Mouse (Mus musculus): Measurements from ENCODE around the gene Tarbp1. TPM values are rescaled to one million over a fixed set of nuclear protein-coding genes. Genes with fewer than 3 reads are reported as not detected.

The Tarbp1 gene
- polyA plus RNA-seq, 1 experiment = 3.9 TPM

DNA sequence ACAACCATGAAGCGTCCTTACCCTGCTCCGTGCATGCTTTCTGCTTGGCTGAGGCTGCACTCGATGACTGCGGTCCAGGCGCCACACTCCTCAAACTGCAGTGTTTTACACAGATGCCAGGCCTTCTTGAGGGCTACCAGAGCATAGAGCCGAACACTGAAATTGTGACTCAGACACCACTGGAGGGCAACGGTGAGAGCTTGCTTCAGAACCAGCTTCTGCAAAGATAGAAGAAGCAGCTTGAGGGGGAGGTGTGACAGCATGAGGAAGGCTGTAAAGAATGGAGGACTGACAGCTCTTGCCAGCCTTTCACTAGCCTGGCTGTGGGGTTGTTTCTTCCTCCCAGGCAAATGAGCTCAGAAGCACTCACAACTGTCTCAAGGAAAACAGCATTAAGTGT lies 41.0 kb downstream of the Tarbp1 start:
- DNase-seq (ENCODE audit: low read depth in 1 of 2, low spot score in 2 of 2) = no peak
- no peak for TF ChIP-seq POLR2A (IDR thresholded peaks at IDR 0.05; ENCODE audit: low read depth, low read length)
- TF ChIP-seq CTCF (IDR thresholded peaks at IDR 0.05; ENCODE audit: extremely low read depth, insufficient read depth, insufficient read length, insufficient replicate concordance) = no peak
- Histone ChIP-seq H3K27me3 (ENCODE audit: control insufficient read depth, insufficient read depth, low read length) (no peaks in the 10 kb centered on the region), H3K36me3 (ENCODE audit: control insufficient read depth, insufficient read depth, low read length) (peaks cover 13% of the 10 kb centered on the region), H3K27ac (ENCODE audit: insufficient read depth, low read length) (no peak overlapping the region), H3K4me3 (ENCODE audit: extremely low read depth, insufficient read depth, insufficient read length) (no peak overlapping the region), H3K4me1 (ENCODE audit: control insufficient read depth, insufficient read depth, insufficient read length) (no peaks in the 10 kb centered on the region)
- 87% methylated on average over 7 of the region's 7 CpGs for WGBS

DNA sequence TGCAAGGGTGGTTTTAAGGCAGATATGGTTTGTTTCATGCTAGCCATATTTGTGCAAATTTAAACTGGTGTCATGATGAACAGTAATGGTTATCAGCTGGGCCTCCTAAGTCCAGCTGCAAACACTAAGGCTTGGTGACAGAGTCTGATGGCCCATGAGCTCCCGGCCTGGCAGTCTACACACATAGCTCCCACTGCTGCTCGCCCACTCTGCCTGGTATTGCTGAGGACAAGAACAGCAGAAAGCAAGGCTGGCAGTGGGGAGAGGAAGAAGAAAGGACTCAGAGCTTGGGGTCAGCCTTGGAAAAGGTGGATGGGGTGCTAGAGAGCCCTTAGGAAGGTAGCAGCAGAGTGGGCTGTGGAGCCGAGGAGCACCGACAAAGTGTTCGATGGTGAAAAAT lies 45.2 kb downstream of the Tarbp1 start:
- Histone ChIP-seq H3K4me3 (ENCODE audit: extremely low read depth, insufficient read depth, insufficient read length) (no peak overlapping the region), H3K4me1 (ENCODE audit: control insufficient read depth, insufficient read depth, insufficient read length) (no peaks in the 10 kb centered on the region), H3K36me3 (ENCODE audit: control insufficient read depth, insufficient read depth, low read length) (peaks cover 24% of the 10 kb centered on the region), H3K27ac (ENCODE audit: insufficient read depth, low read length) (no peak overlapping the region), H3K27me3 (ENCODE audit: control insufficient read depth, insufficient read depth, low read length) (no peaks in the 10 kb centered on the region)
- TF ChIP-seq POLR2A (IDR thresholded peaks at IDR 0.05; ENCODE audit: low read depth, low read length) (no peak), CTCF (IDR thresholded peaks at IDR 0.05; ENCODE audit: extremely low read depth, insufficient read depth, insufficient read length, insufficient replicate concordance) (no peak)
- WGBS = 96% methylated on average over 5 of the region's 5 CpGs
- no peak for DNase-seq (ENCODE audit: low read depth in 1 of 2, low spot score in 2 of 2)

DNA sequence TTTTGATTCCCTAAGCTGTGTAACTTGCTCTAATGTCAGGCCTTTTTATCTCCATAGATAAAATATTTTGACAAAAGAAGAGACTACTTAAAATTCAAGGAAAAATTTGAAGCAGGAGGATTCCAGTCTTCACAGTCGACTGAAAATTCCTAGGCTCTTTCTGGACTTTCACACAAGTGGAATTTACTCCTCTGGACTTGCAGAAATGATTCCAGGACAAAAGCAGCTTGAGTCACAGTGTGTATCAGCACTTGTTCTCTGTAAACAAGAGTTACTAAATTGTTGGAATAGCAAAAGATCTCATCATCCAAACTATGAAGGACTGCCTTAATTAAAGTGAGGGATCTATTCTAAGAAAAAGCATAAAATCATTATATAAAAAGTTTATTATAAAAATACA lies 49.9 kb downstream of the Tarbp1 start:
- no peak overlapping the region for H3K27ac ChIP-seq (ENCODE audit: insufficient read depth, low read length)
- no peaks in the 10 kb centered on the region for H3K27me3 ChIP-seq (ENCODE audit: control insufficient read depth, insufficient read depth, low read length)
- H3K4me1 ChIP-seq (ENCODE audit: control insufficient read depth, insufficient read depth, insufficient read length) = peaks cover 5% of the 10 kb centered on the region
- WGBS = 87% methylated on average over 1 of the region's 1 CpGs
- H3K36me3 ChIP-seq (ENCODE audit: control insufficient read depth, insufficient read depth, low read length) = peaks cover 21% of the 10 kb centered on the region
- no peak overlapping the region for H3K4me3 ChIP-seq (ENCODE audit: extremely low read depth, insufficient read depth, insufficient read length)
- no peak for DNase-seq (ENCODE audit: low read depth in 1 of 2, low spot score in 2 of 2)
- no peak for TF ChIP-seq POLR2A (IDR thresholded peaks at IDR 0.05; ENCODE audit: low read depth, low read length)
- TF ChIP-seq CTCF (IDR thresholded peaks at IDR 0.05; ENCODE audit: extremely low read depth, insufficient read depth, insufficient read length, insufficient replicate concordance) = no peak

DNA sequence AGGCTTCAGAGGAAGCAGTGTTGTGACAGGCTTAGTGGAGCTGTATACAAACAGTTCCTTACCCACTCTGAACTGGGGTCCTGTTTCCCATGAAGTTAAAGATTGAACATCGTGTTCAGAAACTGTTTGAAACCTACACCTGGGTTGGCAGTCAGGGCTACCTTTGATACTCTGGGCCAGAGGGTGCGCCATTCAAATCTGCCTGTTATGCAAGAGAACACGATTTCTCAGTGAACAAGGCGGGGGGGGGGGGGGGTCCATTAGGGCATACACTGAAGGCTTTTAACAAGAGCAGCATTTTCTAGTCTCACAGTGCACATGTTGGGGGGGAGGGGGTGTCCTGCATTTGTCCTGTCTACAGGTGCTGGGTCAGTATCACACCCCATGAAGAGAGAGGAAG lies 50.7 kb downstream of the Tarbp1 start:
- WGBS = 92% methylated on average over 4 of the region's 4 CpGs
- no peak overlapping the region for H3K4me3 ChIP-seq (ENCODE audit: extremely low read depth, insufficient read depth, insufficient read length)
- no peak overlapping the region for H3K27ac ChIP-seq (ENCODE audit: insufficient read depth, low read length)

DNA sequence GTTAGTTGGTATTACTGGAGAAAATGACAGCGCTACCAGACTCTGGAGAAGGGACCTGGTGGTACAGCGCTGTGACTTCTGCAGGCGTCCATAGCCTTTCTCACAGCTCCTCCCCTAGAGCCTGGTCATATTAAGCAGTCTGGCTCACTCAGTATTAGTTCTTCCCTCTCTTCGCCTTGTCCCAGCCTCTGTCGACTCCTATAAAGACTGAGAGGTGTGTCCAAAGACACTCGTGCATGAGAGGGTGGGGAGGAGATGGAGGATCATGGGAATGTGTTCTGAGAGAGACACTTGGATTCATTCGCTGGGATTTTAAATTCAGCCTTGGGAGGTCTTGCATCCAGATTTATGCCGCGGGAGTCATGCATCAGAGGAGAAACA lies 52.0 kb downstream of the Tarbp1 start:
- Histone ChIP-seq H3K27me3 (ENCODE audit: control insufficient read depth, insufficient read depth, low read length) (no peaks in the 10 kb centered on the region), H3K4me1 (ENCODE audit: control insufficient read depth, insufficient read depth, insufficient read length) (peaks cover 5% of the 10 kb centered on the region), H3K27ac (ENCODE audit: insufficient read depth, low read length) (no peak overlapping the region), H3K4me3 (ENCODE audit: extremely low read depth, insufficient read depth, insufficient read length) (peak overlapping the region; percentile 96), H3K36me3 (ENCODE audit: control insufficient read depth, insufficient read depth, low read length) (peaks cover 13% of the 10 kb centered on the region)
- TF ChIP-seq POLR2A (IDR thresholded peaks at IDR 0.05; ENCODE audit: low read depth, low read length) = no peak
- TF ChIP-seq CTCF (IDR thresholded peaks at IDR 0.05; ENCODE audit: extremely low read depth, insufficient read depth, insufficient read length, insufficient replicate concordance) = no peak
- DNase-seq (ENCODE audit: low read depth in 1 of 2, low spot score in 2 of 2) = no peak
- 14% methylated on average over 9 of the region's 9 CpGs for WGBS

More for the DNA sequence above, 50.7 kb downstream of the Tarbp1 start:
- Histone ChIP-seq H3K36me3 (ENCODE audit: control insufficient read depth, insufficient read depth, low read length) (peaks cover 21% of the 10 kb centered on the region), H3K4me1 (ENCODE audit: control insufficient read depth, insufficient read depth, insufficient read length) (peaks cover 5% of the 10 kb centered on the region), H3K27me3 (ENCODE audit: control insufficient read depth, insufficient read depth, low read length) (no peaks in the 10 kb centered on the region)
- DNase-seq (ENCODE audit: low read depth in 1 of 2, low spot score in 2 of 2) = no peak
- TF ChIP-seq CTCF (IDR thresholded peaks at IDR 0.05; ENCODE audit: extremely low read depth, insufficient read depth, insufficient read length, insufficient replicate concordance) (no peak), POLR2A (IDR thresholded peaks at IDR 0.05; ENCODE audit: low read depth, low read length) (no peak)

DNA sequence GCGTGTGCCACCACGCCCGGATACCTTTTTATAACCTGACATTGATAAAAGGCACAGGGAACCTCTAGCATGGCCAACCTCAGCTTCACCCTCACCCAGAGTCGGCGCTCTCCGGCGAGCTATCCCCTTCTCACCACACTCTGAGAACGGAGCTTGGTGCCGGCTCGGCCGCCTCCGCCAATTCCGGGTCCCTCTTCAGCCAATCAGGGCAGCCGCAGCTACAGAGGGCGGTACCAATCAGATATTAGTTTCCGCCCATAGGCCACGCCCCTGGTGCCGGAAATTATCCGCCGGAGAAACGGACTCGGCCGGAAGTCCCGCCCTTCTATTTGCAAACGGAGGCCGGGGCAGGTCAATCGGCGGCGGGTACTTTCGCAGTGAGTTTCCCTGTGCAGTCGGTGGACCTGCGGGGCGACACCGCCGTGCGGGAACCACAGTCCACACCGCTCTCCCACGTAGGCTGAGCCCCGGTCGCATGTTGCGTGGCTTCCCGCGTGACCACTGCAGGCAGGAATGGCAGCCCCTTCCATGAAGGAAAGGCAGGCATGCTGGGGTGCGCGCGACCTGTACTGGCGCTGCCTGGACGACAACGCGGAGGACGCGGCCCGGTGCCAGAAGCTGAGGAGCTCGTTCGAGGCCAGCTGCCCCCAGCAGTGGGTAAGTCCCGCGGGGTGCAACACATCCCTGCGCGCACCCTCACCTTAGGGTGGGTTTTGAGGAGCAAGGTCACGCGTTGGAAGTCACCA lies 52.5 kb downstream of the Tarbp1 start, which contains the start of gene Coa6:
Gene Coa6 (plus strand): TSS at position 342 of the 746 bp plus-strand sequence.
- Histone ChIP-seq H3K4me3 (ENCODE audit: extremely low read depth, insufficient read depth, insufficient read length) (peak within 1 kb of the TSS; percentile 96), H3K36me3 (ENCODE audit: control insufficient read depth, insufficient read depth, low read length) (peaks cover 11% of the 10 kb centered on the region), H3K4me1 (ENCODE audit: control insufficient read depth, insufficient read depth, insufficient read length) (peaks cover 5% of the 10 kb centered on the region), H3K27ac (ENCODE audit: insufficient read depth, low read length) (peak within 1 kb of the TSS; percentile 72), H3K27me3 (ENCODE audit: control insufficient read depth, insufficient read depth, low read length) (no peaks in the 10 kb centered on the region)
- peak; percentile 94 to 98 for DNase-seq (ENCODE audit: low read depth in 1 of 2, low spot score in 2 of 2)
- WGBS = under 1% methylated on average over 61 of the region's 61 CpGs
- no peak for TF ChIP-seq CTCF (IDR thresholded peaks at IDR 0.05; ENCODE audit: extremely low read depth, insufficient read depth, insufficient read length, insufficient replicate concordance)
- TF ChIP-seq POLR2A (IDR thresholded peaks at IDR 0.05; ENCODE audit: low read depth, low read length) = peak; percentile 67

DNA sequence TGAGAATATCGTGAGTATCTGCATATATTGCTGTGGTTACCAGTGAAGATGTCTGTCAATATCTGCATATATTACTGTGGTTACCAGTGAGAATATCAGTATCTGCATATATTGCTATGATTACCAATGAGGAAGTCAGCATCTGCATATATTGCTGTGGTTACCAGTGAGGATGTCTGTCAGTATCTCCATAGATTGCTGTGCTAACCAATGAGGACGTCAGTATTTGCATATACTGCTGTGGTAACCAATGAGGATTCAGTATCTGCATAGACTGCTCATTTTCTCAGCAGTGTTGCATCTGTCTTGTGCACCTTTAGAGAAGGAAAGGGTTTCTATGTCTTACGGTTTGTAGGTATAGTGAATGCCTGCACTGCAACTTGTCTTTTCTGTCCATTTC lies 54.0 kb downstream of the Tarbp1 start:
- H3K4me1 ChIP-seq (ENCODE audit: control insufficient read depth, insufficient read depth, insufficient read length) = peaks cover 5% of the 10 kb centered on the region
- peaks cover 1% of the 10 kb centered on the region for H3K36me3 ChIP-seq (ENCODE audit: control insufficient read depth, insufficient read depth, low read length)
- no peak for TF ChIP-seq POLR2A (IDR thresholded peaks at IDR 0.05; ENCODE audit: low read depth, low read length)
- no peak for TF ChIP-seq CTCF (IDR thresholded peaks at IDR 0.05; ENCODE audit: extremely low read depth, insufficient read depth, insufficient read length, insufficient replicate concordance)
- no peak for DNase-seq (ENCODE audit: low read depth in 1 of 2, low spot score in 2 of 2)
- no peaks in the 10 kb centered on the region for H3K27me3 ChIP-seq (ENCODE audit: control insufficient read depth, insufficient read depth, low read length)
- no peak overlapping the region for H3K4me3 ChIP-seq (ENCODE audit: extremely low read depth, insufficient read depth, insufficient read length)
- no peak overlapping the region for H3K27ac ChIP-seq (ENCODE audit: insufficient read depth, low read length)
- 83% methylated on average over 3 of the region's 3 CpGs for WGBS
